Mouse (Mus musculus) liver, embryonic 15.5 days (tissue): ENCODE measurements around the gene Plbd2. TPM values are rescaled to one million over a fixed set of nuclear protein-coding genes. Genes with fewer than 3 reads are reported as not detected.

Experiments
- ATAC-seq: fragments of 200-750 bp; cut with Nextera tagmentation; 2 replicates; pipeline ENCODE4 v1.8.0; 2017; ENCODE audit warnings: moderate number of reproducible peaks, mild to moderate bottlenecking, moderate library complexity; ENCODE audit not compliant: insufficient read depth
- H3K27ac ChIP-seq: fragments of 300-500 bp; sonication (generic); replicated peaks from 2 replicates; pipeline ENCODE4 v1.5.1; 2015; ENCODE audit warnings: mild to moderate bottlenecking, inconsistent platforms
- H3K27me3 ChIP-seq: fragments of 300-500 bp; sonication (generic); 2 replicates; pipeline ENCODE4 v1.6.1; 2015; ENCODE audit warnings: mild to moderate bottlenecking, inconsistent platforms
- H3K36me3 ChIP-seq: fragments of 300-500 bp; sonication (generic); replicated peaks from 2 replicates; pipeline ENCODE4 v1.6.1; 2015; ENCODE audit warnings: moderate library complexity, mild to moderate bottlenecking, inconsistent platforms
- H3K4me1 ChIP-seq: fragments of 300-500 bp; sonication (generic); replicated peaks from 2 replicates; pipeline ENCODE4 v1.6.1; 2015; ENCODE audit warnings: inconsistent platforms
- H3K4me2 ChIP-seq: fragments of 300-500 bp; sonication (generic); 2 replicates; pipeline ENCODE4 v1.6.1; 2015; ENCODE audit warnings: moderate library complexity, mild to moderate bottlenecking, inconsistent platforms
- H3K4me3 ChIP-seq: fragments of 300-500 bp; sonication (generic); replicated peaks from 2 replicates; pipeline ENCODE4 v1.5.1; 2015; ENCODE audit warnings: mild to moderate bottlenecking, inconsistent platforms
- H3K9ac ChIP-seq: fragments of 300-500 bp; sonication (generic); 2 replicates; pipeline ENCODE4 v1.6.1; 2015; ENCODE audit warnings: moderate library complexity, mild to moderate bottlenecking, inconsistent platforms
- H3K9me3 ChIP-seq: fragments of 300-500 bp; sonication (generic); replicated peaks from 2 replicates; pipeline ENCODE4 v1.6.1; 2016; ENCODE audit warnings: inconsistent platforms
- WGBS: fragments of 180-500 bp; shearing (Covaris S2); methylation state at CpG from one replicate; pipeline ENCODE4 v1.1.7; 2015; ENCODE audit warnings: mixed read lengths; ENCODE audit not compliant: insufficient replicate concordance; 5-methylcytosine and 5-hydroxymethylcytosine counted together
- polyA plus RNA-seq: library from polyadenylated mRNA; unstranded; fragments of >200 nt; fragmentation: Nextera tagmentation; extraction: Ambion mirVana; gene quantifications from 2 replicates; pipeline ENCODE4 v1.2.1, GENCODE M21; 2015

Gene Plbd2
- polyA plus RNA-seq, 1 experiment from 2014 or later: 18.0 TPM

GRCm38 (mm10) chr5:120475861-120476260 lies 27.6 kb downstream of the Plbd2 start:
- no peak overlapping the region for H3K4me2 ChIP-seq
- H3K4me3 ChIP-seq: no peak overlapping the region
- no peak overlapping the region for H3K27ac ChIP-seq
- WGBS: 43% methylated on average over 8 of the region's 8 CpGs
- no peaks in the 10 kb centered on the region; the same call in 1 of the 2 replicates for H3K4me1 ChIP-seq
- peaks cover 49% of the 10 kb centered on the region for H3K27me3 ChIP-seq
- H3K9me3 ChIP-seq: no peaks in the 10 kb centered on the region
- no peak overlapping the region for H3K9ac ChIP-seq
- H3K36me3 ChIP-seq: no peaks in the 10 kb centered on the region
- no peak for ATAC-seq

DNA sequence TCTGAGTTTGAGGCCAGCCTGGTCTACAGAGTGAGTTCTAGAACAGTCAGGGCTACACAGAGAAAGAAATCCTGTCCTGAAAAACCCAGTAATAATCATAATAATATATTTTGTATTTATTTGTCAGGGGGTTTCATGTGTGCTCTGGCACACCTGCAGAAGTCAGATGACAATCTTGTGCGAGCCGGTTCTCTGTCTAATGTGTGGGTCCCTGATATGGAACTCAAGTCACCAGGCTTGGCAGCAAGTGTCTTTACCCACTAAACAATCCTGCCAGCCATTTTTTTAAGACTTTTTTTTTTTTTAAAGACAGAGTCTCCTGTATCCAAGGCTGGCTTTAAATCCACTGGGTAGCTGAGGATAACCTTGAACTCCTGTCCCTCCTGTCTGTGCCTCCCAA lies 30.1 kb downstream of the Plbd2 start:
- H3K4me1 ChIP-seq: peaks cover 3% of the 10 kb centered on the region; the same call in 1 of the 2 replicates
- H3K4me3 ChIP-seq: no peak overlapping the region
- no peak overlapping the region for H3K9ac ChIP-seq
- H3K27ac ChIP-seq: no peak overlapping the region
- no peak for ATAC-seq
- H3K36me3 ChIP-seq: no peaks in the 10 kb centered on the region
- H3K4me2 ChIP-seq: no peak overlapping the region
- WGBS: 52% methylated on average over 2 of the region's 2 CpGs
- H3K27me3 ChIP-seq: peaks cover 37% of the 10 kb centered on the region
- no peaks in the 10 kb centered on the region for H3K9me3 ChIP-seq

GRCm38 (mm10) chr5:120472770-120473169 lies 30.7 kb downstream of the Plbd2 start, which contains the start of gene Sdsl:
Gene Sdsl, minus strand, starts transcription at chr5:120472810.
- Histone ChIP-seq H3K9me3 (no peaks in the 10 kb centered on the region), H3K4me2 (no peak within 1 kb of the TSS), H3K4me3 (no peak within 1 kb of the TSS), H3K4me1 (peaks cover 3% of the 10 kb centered on the region; the same call in 1 of the 2 replicates), H3K36me3 (no peaks in the 10 kb centered on the region), H3K27ac (no peak within 1 kb of the TSS), H3K9ac (no peak within 1 kb of the TSS), H3K27me3 (peaks cover 31% of the 10 kb centered on the region)
- WGBS: 44% methylated on average over 8 of the region's 8 CpGs
- no peak for ATAC-seq

DNA sequence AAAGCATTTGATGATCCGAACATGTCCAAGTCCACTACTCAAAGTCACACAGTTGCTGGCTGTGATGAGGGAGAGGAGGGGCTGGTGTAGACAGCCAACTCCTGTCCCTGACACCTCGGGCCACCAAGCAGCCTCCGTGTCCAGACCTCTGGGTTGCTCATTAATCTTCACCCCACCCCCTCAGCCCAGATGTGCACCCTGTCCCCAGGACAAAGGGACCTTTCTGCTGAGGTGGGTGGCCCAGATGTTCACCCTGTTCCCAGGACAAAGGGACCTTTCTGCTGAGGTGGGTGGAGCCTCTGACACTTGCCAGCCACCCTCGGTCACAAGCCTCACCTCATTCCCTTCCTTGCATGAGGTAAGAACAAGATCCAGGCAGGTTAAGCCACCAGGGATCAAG lies 31.9 kb downstream of the Plbd2 start:
- Histone ChIP-seq H3K36me3 (no peaks in the 10 kb centered on the region), H3K4me2 (no peak overlapping the region), H3K27ac (no peak overlapping the region), H3K9me3 (no peaks in the 10 kb centered on the region), H3K4me1 (peaks cover 12% of the 10 kb centered on the region; the same call in 1 of the 2 replicates), H3K27me3 (peaks cover 19% of the 10 kb centered on the region), H3K9ac (no peak overlapping the region), H3K4me3 (no peak overlapping the region)
- 42% methylated on average over 4 of the region's 4 CpGs for WGBS
- peak; percentile 63 for ATAC-seq

DNA sequence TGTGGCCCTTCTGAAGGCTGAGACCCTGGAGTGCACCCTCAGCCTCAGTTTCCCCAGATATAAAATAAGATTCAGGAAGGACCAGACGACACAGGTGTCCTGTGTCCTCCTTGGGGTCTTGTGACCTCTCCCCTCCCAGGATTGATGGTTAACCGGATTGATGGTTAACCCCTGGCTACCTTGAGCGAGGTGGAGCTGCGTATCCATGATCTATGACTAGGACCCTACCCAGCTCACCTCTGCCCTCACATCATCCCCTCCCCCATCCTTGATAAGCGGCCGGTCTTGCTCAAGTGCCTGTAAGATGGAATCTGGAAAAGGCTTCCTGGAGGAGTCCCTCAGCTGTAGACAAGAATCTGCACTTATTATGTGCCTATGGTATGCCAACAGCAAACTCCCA lies 34.6 kb downstream of the Plbd2 start:
- no peak overlapping the region for H3K9ac ChIP-seq
- no peak overlapping the region for H3K27ac ChIP-seq
- no peaks in the 10 kb centered on the region for H3K9me3 ChIP-seq
- no peaks in the 10 kb centered on the region for H3K36me3 ChIP-seq
- no peak overlapping the region for H3K4me2 ChIP-seq
- H3K4me3 ChIP-seq: no peak overlapping the region
- H3K4me1 ChIP-seq: peaks cover 15% of the 10 kb centered on the region
- no peaks in the 10 kb centered on the region; the same call in 1 of the 2 replicates for H3K27me3 ChIP-seq
- WGBS: 65% methylated on average over 6 of the region's 6 CpGs
- ATAC-seq: 0 out of 2 replicates have a peak, but pooled peaks have one; percentile 9

DNA sequence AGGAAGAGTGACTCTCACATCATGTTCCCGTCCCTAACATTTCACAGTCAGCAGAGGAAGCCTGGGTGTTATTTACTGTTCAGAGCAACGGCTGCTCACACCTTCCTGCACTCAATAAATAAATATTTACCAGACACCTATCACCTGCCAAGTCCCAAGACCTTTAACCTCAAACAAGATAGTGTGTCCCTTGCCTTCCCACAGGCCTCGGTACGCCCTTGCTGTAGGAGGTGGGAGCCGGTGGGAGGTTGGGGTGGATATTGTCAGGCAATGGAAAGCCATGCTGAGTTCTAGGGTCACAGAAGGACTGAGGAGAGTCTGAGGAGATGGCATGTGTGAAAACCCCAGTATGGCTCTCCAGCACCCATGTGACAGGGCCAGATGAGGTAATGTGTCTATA lies 35.1 kb downstream of the Plbd2 start:
- no peak overlapping the region for H3K9ac ChIP-seq
- H3K36me3 ChIP-seq: no peaks in the 10 kb centered on the region
- no peak overlapping the region for H3K4me3 ChIP-seq
- peaks cover 15% of the 10 kb centered on the region for H3K4me1 ChIP-seq
- no peaks in the 10 kb centered on the region; the same call in 1 of the 2 replicates for H3K27me3 ChIP-seq
- no peak overlapping the region for H3K4me2 ChIP-seq
- 54% methylated on average over 5 of the region's 5 CpGs for whole genome bisulfite sequencing
- ATAC-seq: peak; percentile 58
- H3K27ac ChIP-seq: no peak overlapping the region
- H3K9me3 ChIP-seq: no peaks in the 10 kb centered on the region

DNA sequence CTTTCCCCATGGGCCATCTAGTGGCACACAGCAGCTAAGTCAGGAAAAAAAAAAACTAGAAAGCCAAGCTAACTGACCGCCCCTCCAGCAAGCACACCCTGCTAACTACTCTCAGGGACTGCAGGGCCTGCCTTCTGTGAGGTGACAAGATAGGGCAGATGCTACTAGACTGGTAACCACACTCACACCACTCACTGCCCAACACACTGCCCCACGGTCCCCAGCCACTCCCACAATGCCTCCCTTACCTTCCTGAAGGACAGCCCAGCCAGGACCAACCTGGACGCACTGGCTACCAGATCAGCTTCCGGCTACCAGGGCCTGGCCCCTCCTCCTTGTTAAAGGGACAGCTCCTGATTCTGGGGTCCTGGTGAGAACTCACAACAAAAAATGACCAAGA lies 36.4 kb downstream of the Plbd2 start:
- Histone ChIP-seq H3K27ac (no peak overlapping the region), H3K4me3 (0 out of 2 replicates have a peak overlapping the region, but pooled peaks have one; percentile 20), H3K9ac (no peak overlapping the region), H3K27me3 (peaks cover 11% of the 10 kb centered on the region), H3K9me3 (no peaks in the 10 kb centered on the region), H3K4me1 (peaks cover 15% of the 10 kb centered on the region), H3K36me3 (no peaks in the 10 kb centered on the region), H3K4me2 (peak overlapping the region; percentile 37; the same call in 1 of the 2 replicates)
- WGBS: 19% methylated on average over 4 of the region's 4 CpGs
- no peak for ATAC-seq

DNA sequence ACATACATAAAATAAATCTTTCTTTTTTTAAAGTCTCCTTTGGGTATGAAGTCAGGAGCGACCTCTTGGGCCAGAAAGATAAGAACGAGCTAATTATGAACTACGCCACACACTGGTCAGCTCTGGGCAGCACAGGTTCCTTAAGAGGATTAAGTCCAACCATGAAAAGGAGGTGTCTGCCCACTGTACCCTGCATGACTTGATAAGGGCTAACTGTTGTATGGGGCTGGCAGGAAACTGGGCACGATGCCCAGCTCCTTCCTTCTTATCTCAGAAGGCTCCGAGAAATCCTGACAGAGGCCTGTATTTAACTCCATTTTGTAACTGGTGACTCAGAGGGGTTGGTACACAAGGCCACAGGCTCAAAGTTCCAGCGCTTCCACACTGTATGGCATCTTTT lies 37.6 kb downstream of the Plbd2 start:
- Histone ChIP-seq H3K9me3 (no peaks in the 10 kb centered on the region), H3K4me1 (peaks cover 15% of the 10 kb centered on the region; the same call in 1 of the 2 replicates), H3K9ac (no peak overlapping the region), H3K36me3 (no peaks in the 10 kb centered on the region), H3K27me3 (peaks cover 23% of the 10 kb centered on the region), H3K27ac (no peak overlapping the region), H3K4me3 (no peak overlapping the region), H3K4me2 (no peak overlapping the region)
- ATAC-seq: peak; percentile 27
- 39% methylated on average over 6 of the region's 6 CpGs for WGBS

DNA sequence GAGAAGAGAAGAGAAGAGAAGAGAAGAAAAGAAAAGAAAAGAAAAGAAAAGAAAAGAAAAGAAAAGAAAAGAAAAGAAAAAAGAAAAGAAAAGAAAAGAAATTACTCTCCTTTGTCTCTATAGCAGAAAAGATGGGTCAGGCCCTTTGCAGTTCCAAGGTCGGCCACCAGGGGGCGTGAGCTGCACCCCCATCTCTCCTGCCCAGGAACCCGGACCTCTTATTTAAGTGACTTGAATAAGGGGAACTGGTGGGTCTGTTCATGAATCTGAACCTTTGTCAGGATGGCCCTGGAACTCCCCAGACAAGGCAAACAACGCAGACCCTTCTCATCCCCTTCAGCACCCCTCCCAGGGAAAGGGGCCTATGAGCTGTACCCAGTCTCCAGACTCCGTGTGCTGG lies 38.4 kb downstream of the Plbd2 start:
- Histone ChIP-seq H3K27me3 (peaks cover 31% of the 10 kb centered on the region), H3K27ac (no peak overlapping the region), H3K4me1 (peaks cover 15% of the 10 kb centered on the region; the same call in 1 of the 2 replicates), H3K9ac (no peak overlapping the region), H3K4me3 (no peak overlapping the region), H3K4me2 (no peak overlapping the region), H3K9me3 (no peaks in the 10 kb centered on the region), H3K36me3 (no peaks in the 10 kb centered on the region)
- ATAC-seq: no peak
- WGBS: 33% methylated on average over 5 of the region's 5 CpGs

- Histone ChIP-seq H3K9ac (no peak overlapping the region), H3K9me3 (no peaks in the 10 kb centered on the region), H3K27ac (no peak overlapping the region), H3K4me1 (peaks cover 15% of the 10 kb centered on the region; the same call in 1 of the 2 replicates), H3K27me3 (peaks cover 38% of the 10 kb centered on the region), H3K4me3 (no peak overlapping the region), H3K4me2 (no peak overlapping the region), H3K36me3 (no peaks in the 10 kb centered on the region)
- ATAC-seq: no peak
- 62% methylated on average over 4 of the region's 4 CpGs for WGBS
Observed at GRCm38 (mm10) chr5:120464321-120464720, 39.1 kb downstream of the Plbd2 start.

GRCm38 (mm10) chr5:120461902-120462301 lies 41.5 kb downstream of the Plbd2 start:
- Histone ChIP-seq H3K36me3 (no peaks in the 10 kb centered on the region), H3K27me3 (peaks cover 43% of the 10 kb centered on the region), H3K4me3 (no peak overlapping the region), H3K27ac (no peak overlapping the region), H3K9me3 (no peaks in the 10 kb centered on the region), H3K4me2 (no peak overlapping the region), H3K9ac (no peak overlapping the region), H3K4me1 (peaks cover 7% of the 10 kb centered on the region; the same call in 1 of the 2 replicates)
- no peak for ATAC-seq
- 59% methylated on average over 15 of the region's 15 CpGs for WGBS

GRCm38 (mm10) chr5:120459133-120459532 lies 44.3 kb downstream of the Plbd2 start:
- no peak for ATAC-seq

More at GRCm38 (mm10) chr5:120459133-120459532, 44.3 kb downstream of the Plbd2 start:
- no peak overlapping the region for H3K27ac ChIP-seq
- H3K27me3 ChIP-seq: peaks cover 69% of the 10 kb centered on the region
- H3K4me2 ChIP-seq: no peak overlapping the region
- 48% methylated on average over 10 of the region's 10 CpGs for WGBS
- H3K4me1 ChIP-seq: no peaks in the 10 kb centered on the region
- no peaks in the 10 kb centered on the region for H3K36me3 ChIP-seq
- H3K9me3 ChIP-seq: no peaks in the 10 kb centered on the region
- H3K4me3 ChIP-seq: no peak overlapping the region
- no peak overlapping the region for H3K9ac ChIP-seq
